Mouse (Mus musculus): ENCODE measurements around the gene Zcchc7.

- TF ChIP-seq CTCF (IDR thresholded peaks at IDR 0.05; ENCODE audit: low read depth, low read length) (no peak), POLR2A (IDR thresholded peaks at IDR 0.05; ENCODE audit: insufficient read depth, low read length) (no peak), EP300 (IDR thresholded peaks at IDR 0.05; ENCODE audit: insufficient read depth, low read depth, low read length) (no peak)
These were observed 224.2 kb downstream of the Zcchc7 start for GRCm38 (mm10) chr4:44979794-44980338.

Data from ES-Bruce4 (cell line).